Mouse (Mus musculus): ENCODE data around the gene St3gal3.

St3gal3 gene

DNA sequence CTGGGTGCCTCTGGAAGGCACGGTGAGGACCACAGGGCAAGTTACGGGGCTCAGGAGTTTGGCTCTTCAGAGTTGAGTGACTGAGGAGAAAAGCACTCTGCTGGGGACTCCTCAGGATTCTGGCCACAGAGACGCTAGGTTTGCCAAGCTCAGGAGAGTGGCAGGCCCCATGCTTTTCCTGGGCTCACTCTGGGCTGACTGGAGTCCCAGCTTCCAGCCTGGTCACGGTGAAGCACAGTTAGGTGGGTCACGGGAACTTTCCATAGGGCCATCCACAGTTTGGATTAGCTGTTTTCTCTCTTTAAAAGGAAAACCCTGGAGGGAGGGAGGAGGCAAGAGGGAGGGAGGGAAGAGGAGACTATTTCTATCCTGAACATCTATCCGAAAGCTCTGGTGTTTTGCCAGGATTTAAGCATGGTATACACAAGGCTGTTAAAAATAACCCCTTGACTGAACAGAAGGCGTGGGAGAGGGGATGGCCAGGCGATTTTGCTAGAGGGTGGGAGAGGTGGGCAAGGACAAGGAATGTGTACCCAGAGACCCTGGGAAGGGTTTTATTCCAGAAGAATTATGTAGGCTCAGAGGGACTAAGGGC lies 149.6 kb downstream of the St3gal3 start:
- no peak for DNase-seq (ENCODE audit: low spot score)

DNA sequence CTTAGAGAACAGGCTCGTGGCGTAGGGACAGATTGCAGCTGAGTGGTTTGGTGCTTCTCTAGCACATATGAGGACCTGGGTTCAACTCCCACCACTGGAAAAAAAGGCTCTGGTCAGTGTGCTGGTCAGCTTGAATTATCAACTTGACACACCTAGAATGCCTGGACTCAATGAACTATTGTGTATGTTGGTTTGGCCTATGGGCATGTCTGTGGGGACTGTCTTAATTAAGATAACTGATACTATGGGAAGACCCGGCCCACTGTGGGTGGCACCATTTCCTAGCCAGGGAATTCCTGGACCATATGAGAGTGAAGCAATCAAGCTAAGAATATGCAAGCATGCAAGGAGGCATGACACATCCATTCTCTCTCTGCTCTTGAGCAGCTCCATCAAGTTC lies 150.5 kb downstream of the St3gal3 start:
- no peak for DNase-seq (ENCODE audit: low spot score)

DNA sequence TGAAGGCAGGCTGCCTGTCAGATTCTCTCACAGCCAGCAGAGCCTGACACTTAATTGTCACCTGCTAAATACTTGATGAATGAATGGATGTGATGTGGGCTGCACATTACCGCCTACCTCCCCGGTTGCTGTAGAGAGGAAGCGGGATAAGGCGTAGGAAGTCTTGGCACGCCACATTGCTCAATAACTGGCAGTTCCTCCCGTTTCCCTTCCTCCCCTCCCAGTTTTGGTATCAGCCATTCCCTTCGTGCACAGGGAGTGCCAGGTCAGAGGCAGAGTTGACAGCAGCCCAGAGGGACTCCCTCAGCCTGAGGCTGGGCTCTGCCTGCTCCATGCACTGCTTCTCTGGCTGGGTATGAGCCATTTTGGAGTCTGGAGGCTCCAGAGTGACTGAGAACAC lies 152.0 kb downstream of the St3gal3 start:
- no peak for DNase-seq (ENCODE audit: low spot score)

DNA sequence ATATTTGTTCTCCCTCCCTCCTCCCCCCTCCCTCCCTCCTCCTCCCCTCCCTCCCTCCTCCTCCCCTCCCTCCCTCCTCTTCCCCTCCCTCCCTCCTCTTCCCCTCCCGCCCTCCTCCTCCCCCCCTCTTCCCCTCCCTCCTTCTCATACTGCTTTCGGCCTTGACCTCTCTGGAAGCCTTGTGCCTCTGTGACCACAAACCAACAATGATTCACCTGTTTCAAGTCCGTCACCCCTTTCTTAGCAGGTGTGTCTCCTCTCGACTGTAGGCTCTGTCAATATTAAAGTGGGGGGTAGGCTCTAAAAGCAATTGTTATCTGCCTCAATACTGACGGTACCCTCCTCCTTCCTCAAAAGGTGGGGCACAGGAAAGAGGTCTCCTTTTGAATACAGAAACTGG lies 153.2 kb downstream of the St3gal3 start:
- no peak for DNase-seq (ENCODE audit: low spot score)

DNA sequence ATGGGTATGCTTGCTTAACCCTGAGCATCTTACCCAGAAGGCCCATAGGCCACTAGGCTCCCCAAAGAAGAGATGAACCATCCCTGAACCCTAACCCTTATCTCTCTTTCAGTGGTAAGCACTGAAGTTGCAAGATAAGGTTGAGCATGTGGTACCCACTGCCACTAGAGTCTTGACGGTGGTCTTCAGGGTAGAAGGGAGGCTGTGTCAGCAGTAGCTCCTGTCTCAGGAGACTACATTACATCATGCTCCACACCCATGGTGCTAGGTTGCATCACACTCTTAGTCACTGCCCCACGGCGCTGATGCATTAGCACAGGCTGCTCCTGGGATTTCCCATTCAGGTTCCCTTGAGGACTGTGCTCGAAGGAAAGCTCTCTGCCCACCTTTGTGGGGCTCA lies 154.6 kb downstream of the St3gal3 start:
- DNase-seq (ENCODE audit: low spot score) = no peak

DNA sequence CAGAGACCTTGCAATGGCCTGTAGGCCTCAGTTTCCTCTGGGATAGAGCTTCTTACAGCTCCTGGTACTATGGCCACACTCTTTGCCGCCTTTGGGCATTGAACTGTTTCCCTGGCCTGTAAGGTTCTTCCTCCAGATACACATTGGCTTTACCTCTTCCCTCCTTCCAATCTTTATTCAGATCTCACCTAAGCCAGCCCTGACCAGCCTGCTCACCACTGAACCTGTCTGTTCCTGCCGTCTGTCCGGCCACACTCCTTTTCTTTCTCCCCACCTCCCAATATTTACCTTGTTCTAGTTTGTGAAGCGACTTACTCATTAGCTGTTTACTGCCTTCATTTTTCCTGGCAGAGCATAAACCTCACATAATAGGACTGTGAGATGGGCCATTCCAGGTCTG lies 155.5 kb downstream of the St3gal3 start:
- no peak for DNase-seq (ENCODE audit: low spot score)

DNA sequence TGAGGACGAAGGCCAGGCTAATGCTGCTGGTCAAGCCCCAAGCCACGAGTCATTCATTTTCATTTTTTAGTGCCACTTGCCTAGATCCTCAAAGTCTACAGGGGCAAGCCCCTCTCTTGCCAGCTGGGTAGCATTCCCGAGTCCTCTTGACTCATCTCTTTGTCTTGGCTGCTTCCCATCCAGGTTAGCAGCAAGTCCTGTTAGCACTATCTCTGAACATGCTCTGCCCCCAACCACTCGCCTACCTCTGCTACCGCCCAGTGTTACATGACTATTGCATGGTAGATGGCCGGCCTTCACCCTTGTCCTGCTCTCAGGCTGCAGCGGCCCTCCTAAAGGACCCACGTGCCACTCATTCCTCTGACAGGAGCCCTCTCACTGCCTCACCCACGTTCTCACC lies 156.4 kb downstream of the St3gal3 start:
- no peak for DNase-seq (ENCODE audit: low spot score)

DNA sequence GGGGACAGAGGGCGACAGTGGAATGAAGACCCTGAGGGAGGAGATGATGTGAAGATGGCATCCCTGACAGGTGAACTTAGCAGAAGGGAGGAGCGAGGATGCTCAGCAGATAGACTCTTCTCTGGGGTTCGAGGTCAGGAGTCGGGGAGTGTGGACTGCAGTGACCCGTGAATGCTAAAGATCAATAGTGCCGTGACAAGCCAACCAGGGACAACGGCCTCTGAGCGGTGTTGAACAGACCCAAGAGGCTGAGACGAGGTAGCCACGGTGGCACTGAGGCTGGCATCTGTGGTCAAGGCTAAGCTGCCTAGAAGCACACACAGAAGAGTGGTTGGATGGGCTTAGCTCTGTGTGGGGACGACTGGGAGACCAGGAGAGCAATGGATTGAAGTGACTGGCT lies 156.9 kb downstream of the St3gal3 start:
- no peak for DNase-seq (ENCODE audit: low spot score)

DNA sequence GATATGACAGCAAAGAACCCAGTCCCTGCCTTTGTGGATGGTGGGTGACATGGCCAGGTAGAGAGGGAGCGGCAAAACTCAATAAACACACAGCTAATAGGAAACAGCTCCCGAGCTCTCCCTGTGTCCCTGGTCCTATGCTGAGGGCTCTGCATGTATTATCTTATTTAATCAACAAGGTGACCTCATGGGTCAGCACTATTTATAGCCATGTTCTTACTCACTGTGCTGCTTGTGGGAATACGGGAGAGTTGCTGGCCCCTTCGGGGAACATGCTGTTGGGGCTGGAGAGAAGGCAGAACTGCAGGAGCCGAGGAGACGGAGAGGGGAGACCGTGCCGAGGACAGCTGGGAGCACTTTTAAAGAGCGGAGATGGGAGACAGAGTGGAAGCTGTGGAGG lies 157.3 kb downstream of the St3gal3 start:
- no peak for DNase-seq (ENCODE audit: low spot score)

DNA sequence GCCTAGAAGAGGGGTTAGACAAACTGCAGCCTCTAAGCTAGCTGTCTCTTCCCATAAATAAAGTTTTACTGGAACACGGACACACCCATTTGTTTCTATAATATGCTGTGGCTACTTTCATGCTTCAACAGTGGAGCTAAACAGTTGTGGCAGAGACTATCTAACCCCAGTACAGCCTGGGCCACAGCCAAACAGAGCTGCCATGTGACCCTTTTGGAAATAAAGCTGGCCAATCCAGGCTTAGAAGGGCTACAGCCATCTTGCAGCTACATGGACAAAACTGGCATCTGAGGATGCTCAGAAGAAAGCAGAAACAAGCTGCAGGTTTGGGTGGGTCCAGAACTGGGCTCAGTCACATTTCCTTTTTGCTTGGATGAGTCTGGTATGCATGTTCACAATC lies 158.9 kb downstream of the St3gal3 start:
- no peak for DNase-seq (ENCODE audit: low spot score)

DNA sequence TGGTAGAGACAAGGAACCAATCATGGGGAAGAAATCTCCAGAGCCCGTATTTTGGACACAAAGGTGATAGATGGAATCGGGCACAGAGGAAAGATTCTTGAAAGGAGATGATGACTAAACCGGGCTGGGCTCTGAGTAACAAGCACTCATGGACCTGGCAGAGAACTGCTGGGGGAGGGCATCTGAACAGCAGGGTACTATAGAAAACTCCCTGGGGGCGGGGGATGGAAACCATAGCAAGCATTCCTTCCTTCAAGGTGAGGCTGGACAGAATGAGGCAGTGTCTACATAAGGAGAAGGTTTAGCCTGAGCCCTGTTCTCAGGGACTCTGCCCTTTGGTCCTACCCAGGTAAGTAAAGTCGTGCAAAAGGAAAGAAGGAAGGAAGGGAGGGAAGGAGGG lies 160.0 kb downstream of the St3gal3 start:
- no peak for DNase-seq (ENCODE audit: low spot score)

DNA sequence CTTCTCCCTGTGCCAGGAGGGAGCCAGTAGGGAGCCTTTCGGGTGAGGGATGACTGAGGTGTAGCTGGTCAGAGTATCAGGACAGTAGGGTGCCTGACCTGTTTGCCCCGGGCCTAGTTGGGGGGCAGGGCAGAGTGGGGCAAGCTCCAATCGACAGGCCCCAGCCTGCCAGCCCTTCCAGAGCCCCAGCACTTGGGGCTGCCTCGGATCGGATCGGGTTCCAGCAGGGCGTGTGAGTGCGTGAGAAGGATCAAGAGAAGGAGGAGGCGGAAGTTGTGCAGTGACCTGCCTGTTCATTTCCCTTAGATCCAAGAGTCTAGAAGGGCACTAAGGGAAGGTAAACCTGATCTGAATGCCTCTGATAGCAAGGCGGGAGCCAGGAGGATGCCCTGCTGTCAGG lies 161.7 kb downstream of the St3gal3 start:
- no peak for DNase-seq (ENCODE audit: low spot score)

DNA sequence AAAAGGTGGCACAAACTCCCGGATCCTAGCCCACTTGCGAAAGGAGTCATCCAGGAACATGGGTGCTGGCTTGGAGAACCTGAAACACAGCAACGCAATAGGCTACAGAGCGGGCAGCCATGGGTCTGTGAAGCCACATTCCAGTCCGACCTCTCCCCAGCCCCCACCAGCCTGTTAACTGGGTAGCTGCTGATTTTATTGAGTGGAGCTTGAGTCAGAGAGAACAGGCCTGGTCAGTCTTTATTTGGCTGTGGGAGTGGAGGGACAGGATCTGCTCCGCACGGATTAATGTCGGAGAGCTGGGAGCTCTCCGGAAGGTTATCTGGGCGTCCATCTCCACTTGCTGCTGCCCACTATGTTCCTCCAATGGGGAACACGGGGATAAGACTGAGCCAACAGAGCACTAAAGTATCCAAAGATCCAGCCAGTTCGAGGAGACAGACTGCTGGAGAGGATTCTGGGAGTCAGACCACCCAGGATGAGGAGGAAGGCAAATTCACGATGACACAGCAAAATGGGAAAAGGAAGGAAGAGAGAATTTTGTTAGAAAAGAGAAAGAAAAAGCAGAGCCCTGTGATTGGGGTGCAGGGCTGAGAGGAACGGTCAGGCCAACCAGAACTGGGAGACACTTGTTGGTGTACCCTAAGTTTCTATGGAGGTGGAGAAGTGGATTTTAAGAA lies 170.2 kb downstream of the St3gal3 start:
- DNase-seq (ENCODE audit: low spot score) = no peak

DNA sequence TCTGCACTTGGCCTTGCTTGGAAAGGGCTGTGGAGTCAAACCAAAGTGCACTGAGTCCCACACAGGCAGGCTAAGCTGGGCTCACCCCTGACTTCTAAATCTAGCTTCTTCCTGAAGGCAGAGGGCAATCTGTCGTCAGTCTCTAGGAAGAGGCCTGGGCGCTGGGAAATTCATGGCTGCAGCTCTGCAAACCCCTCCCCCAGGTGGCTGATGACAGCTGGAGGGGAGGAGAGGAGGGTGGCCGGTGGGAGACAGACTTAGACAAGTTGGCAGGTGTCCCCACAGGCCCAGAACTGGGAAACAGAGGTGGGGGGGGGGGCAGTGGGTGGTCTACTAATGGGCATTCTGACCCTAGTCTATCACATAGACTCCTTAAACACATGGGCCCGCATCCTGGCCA lies 177.2 kb downstream of the St3gal3 start:
- DNase-seq (ENCODE audit: low spot score) = no peak

DNA sequence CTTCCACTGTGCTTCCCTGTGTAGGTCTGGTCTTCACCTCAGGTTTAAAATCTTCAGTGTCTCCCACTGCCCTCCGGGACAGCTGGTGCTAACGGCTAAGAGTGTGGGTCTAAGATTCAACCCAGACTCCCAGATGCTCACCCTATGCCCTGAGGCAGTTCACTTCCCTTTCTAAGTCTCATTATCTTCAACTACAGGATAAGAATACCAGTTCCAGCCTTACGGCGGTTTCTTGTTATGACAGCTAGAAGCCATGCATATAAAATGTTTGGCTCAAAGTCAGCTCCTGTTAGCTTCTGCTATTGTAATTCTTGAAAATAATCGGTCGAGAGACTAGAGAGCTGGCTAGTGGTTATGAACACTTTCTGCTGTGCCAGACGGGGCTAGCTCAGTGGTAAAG lies 187.2 kb downstream of the St3gal3 start:
- no peak for DNase-seq (ENCODE audit: low spot score)

DNA sequence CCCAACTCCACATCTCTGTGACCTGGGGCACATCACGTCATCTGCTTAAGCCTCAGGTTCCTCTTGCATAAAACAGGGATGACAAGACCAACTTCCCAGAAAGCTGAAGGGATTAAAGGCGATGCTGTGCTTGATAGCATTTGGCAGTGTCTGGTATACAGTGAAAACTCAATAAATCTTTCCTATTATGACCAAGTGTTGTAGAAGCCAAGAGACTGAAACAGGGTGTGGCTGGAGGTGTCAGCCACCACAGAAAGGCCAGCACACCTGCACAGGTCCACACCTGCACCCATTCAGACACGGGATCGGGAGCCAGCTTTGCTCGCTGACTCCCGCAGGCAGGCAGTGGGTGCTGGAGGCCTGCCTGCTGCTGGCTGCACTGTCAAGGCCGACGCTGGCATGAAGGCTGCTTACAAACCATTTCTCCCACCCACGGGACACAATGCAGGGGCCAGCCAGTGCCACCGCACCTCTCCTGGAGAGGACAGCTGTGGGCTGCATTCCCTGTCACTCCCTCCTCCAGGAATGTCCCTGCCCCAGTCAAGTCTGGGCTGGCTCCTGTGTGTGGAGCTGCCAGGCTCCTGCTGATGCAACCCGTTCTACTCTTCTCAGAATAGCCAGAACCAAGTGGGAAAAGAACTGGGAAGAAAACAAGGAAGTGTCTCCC lies 187.9 kb downstream of the St3gal3 start:
- no peak for DNase-seq (ENCODE audit: low spot score)

DNA sequence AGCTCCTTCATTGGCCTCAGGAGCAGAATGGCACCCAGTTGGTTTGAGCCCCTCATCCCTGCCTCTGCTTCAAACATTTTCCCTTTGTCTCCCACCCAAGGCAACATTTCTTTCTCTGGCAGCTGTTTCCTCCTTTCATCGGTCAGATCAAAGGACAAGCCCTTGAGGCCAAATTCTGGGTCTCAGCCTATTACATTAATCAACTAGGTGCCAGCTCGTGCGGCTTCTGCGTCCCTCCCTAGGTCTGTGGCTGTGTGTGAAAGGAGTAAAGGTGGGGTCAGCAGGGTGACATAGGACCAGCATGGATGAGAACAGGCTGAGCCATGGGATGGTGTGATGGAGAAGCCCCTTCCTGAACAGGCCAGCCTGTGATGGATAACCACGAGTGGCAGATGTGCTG lies 191.4 kb downstream of the St3gal3 start:
- peak; percentile 72 for DNase-seq (ENCODE audit: low spot score)

DNA sequence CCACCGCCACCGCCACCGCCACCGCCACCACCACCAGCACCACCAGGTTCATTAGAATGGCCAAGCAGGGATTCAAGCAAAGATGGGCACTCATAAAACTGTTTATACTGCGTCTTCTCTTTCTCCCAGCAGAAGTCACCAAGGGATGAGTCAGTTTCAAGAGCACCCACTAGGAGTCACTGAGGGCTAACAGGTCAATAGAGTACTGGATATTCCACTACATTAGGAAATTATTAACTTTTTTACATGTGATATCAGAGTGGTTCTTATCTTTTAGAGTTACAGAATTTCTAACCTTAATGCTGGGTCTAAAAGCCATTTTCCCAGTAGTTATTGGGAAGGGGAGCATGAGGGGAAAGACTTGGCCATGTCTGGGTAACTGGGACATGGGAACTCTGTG lies 197.8 kb downstream of the St3gal3 start:
- no peak for DNase-seq (ENCODE audit: low spot score)

DNA sequence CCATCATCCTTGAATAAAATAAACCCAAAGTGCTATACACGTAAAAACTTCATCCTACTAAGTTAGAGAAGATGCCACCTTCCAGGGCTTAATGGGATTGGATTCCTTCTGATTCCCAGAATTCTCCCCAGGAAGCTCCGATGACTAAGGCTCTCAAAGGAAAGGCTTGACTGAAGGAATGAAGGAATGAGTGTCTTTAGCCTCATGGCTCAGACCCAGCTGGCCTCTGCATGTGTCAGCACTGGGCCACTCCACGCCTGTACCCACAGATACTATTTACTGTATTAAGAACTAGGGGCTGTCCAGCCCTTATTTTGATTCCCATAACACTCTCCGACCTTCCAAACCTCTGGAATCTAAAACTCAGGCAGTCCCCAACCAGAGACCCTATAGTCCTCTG lies 200.6 kb downstream of the St3gal3 start:
- no peak for DNase-seq (ENCODE audit: low spot score)

DNA sequence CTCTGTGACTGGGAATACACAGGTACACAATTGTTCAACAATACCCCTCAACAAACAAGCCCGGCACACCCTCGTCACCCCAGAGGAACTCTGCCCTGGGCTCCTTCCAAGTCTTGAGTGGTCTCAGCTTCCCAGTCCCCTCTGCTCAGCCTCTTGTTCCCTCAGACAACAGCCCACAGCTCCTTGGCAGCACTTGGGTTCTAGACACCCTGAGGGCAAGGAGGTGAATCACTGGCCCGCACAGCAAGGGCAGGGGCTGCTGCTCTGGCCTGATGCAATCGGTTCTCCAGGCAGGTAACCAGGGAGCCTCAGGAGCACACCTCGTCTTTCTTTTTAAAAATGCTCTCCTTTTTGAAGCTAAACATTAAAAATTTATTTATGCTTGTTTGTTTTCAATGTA lies 201.5 kb downstream of the St3gal3 start:
- no peak for DNase-seq (ENCODE audit: low spot score)

DNA sequence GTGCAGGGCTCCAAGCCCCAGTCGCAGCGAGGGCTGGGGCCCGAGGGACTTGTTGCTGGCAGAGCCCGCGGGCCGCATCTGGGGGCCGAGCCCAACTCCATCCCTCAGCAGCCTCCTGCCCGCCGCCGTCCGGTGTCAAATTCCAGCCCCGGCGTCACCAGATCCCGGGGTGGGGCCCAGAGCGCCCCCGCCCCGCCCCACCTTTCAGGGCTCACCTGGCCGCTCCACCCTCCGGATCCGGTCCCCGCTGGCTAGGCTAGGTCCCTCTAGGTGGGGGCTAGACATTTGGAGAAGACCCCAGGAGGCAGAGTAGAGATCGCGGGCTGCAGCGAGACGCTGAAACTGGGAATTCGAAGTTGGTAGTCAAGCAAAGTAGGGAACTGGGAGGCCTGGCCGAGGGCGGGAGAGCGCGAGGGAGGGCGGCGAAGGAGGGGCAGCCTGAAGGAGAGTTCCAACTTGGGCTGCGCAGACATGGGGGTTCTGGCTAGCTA lies 205.3 kb downstream of the St3gal3 start, which contains the start of gene Artn:
Gene Artn, minus strand, starts transcription at position 373 of the 491 bp plus-strand sequence.
- peak; percentile 66 for DNase-seq (ENCODE audit: low spot score)

DNA sequence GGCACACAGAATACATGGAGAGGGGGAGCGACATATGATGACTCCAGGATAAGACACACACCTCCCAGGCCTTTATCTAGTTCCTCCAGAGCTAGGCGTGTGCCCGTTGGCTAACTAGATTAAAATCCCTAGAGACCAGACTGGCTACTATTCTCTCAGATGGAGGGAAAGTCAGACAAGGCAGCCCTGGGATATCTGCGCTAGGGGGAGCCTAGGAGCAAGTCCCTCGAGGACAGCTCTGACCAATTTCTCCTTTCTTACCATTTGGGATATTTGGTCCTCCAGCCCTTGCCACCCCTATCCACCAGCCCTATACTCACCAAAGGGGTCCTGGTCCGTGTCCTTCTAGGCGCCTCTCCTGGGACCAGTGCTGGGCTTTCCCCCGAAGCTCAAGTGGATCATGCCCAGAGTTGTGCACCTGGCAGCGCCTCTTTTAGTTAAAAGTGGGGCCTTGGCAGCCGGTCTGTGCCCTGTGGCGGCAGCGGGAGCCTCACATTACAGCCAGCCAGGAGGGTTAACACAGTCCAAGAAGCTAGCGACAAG lies 205.9 kb downstream of the St3gal3 start:
- peak; percentile 73 for DNase-seq (ENCODE audit: low spot score)

DNA sequence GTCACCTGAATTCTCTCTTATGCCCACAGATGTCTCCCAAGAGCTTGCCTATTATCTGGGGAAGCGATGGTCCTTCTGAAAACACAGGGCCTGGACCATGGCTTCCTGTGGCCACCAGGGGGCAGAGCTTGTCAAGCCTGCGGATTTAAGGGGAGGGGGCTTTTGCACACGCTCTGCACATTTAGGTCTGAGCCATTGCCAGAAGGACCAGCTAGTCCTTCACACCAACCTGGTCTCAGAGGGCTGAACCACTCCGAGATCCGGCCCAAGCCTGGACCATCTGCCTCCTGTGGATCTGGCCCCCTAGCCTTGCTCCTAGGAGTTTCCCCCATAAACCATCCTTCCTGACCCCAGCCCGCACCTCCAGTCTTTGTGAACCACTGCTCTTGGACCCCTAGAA lies 206.5 kb downstream of the St3gal3 start:
- DNase-seq (ENCODE audit: low spot score) = peak; percentile 89

Data from embryo, embryonic 10 days (tissue).